Mouse (Mus musculus) liver, embryonic 16.5 days (tissue): ENCODE results near the gene Tifa. TPM values are rescaled to one million over a fixed set of nuclear protein-coding genes. Genes with fewer than 3 reads are reported as not detected.

Experiments used
- ATAC-seq: fragments of 200-750 bp; cut with Nextera tagmentation; 2 replicates; pipeline ENCODE4 v1.8.0; 2017; ENCODE audit warnings: low read depth, mild to moderate bottlenecking, moderate number of reproducible peaks, moderate library complexity
- H3K27ac ChIP-seq: fragments of 300-500 bp; sonication (generic); 2 replicates; pipeline ENCODE4 v1.5.1; 2014; ENCODE audit warnings: mild to moderate bottlenecking, low read length
- H3K27me3 ChIP-seq: fragments of 300-500 bp; sonication (generic); 2 replicates; pipeline ENCODE4 v1.6.1; 2014; ENCODE audit warnings: low read depth, low read length, mixed read lengths; ENCODE audit not compliant: control insufficient read depth, insufficient read depth
- H3K36me3 ChIP-seq: fragments of 300-500 bp; sonication (generic); 2 replicates; pipeline ENCODE4 v1.6.1; 2014; ENCODE audit warnings: mild to moderate bottlenecking; ENCODE audit not compliant: control insufficient read depth, insufficient read depth
- H3K4me1 ChIP-seq: fragments of 300-500 bp; sonication (generic); 2 replicates; pipeline ENCODE4 v1.6.1; 2014; ENCODE audit warnings: low read depth, low read length, mixed read lengths; ENCODE audit not compliant: control insufficient read depth
- H3K4me2 ChIP-seq: fragments of 300-500 bp; sonication (generic); 2 replicates; pipeline ENCODE4 v1.6.1; 2014; ENCODE audit warnings: low read depth, low read length, mixed read lengths
- H3K4me3 ChIP-seq: fragments of 300-500 bp; sonication (generic); 2 replicates; pipeline ENCODE4 v1.5.1; 2014; ENCODE audit warnings: low read depth, mild to moderate bottlenecking, low read length
- H3K9ac ChIP-seq: fragments of 300-500 bp; sonication (generic); 2 replicates; pipeline ENCODE4 v1.6.1; 2014; ENCODE audit warnings: low read depth, low read length
- H3K9me3 ChIP-seq: fragments of 300-500 bp; sonication (generic); replicated peaks from 2 replicates; pipeline ENCODE4 v1.6.1; 2016; ENCODE audit warnings: low read length; ENCODE audit not compliant: control insufficient read depth
- WGBS: fragments of 180-500 bp; shearing (Covaris S2); extraction: QIAGEN DNeasy Blood & Tissue Kit; methylation state at CpG from one replicate; pipeline ENCODE4 v1.1.7; 2014; ENCODE audit not compliant: insufficient replicate concordance; 5-methylcytosine and 5-hydroxymethylcytosine counted together
- polyA plus RNA-seq: library from polyadenylated mRNA; unstranded; fragments of >200 nt; fragmentation: Nextera tagmentation; extraction: Ambion mirVana; gene quantifications from 2 replicates; pipeline ENCODE4 v1.2.1, GENCODE M21; 2015

The Tifa gene
- polyA plus RNA-seq, 1 experiment from 2014 or later, result 14.6 TPM

GRCm38 (mm10) chr3:127791595-127792561 lies 2.3 kb downstream of the Tifa start:
- peak; percentile 88 for ATAC-seq
- H3K4me3 ChIP-seq, result peak overlapping the region; percentile 80
- H3K27me3 ChIP-seq, result no peaks in the 10 kb centered on the region
- H3K36me3 ChIP-seq, result peaks cover 13% of the 10 kb centered on the region
- 16% methylated on average over 4 of the region's 4 CpGs for WGBS
- peaks cover 17% of the 10 kb centered on the region for H3K4me1 ChIP-seq
- H3K9ac ChIP-seq, result peak overlapping the region; percentile 93
- H3K9me3 ChIP-seq, result no peaks in the 10 kb centered on the region; the same call in 1 of the 2 replicates
- peak overlapping the region; percentile 91 for H3K4me2 ChIP-seq
- peak overlapping the region; percentile 92 for H3K27ac ChIP-seq

GRCm38 (mm10) chr3:127793022-127793421 lies 3.4 kb downstream of the Tifa start:
- peaks cover 17% of the 10 kb centered on the region for H3K4me1 ChIP-seq
- no peak overlapping the region; the same call in 1 of the 2 replicates for H3K4me3 ChIP-seq
- no peak for ATAC-seq
- H3K9me3 ChIP-seq, result no peaks in the 10 kb centered on the region; the same call in 1 of the 2 replicates
- peak overlapping the region; percentile 92; the same call in 1 of the 2 replicates for H3K27ac ChIP-seq
- WGBS, result 75% methylated on average over 7 of the region's 7 CpGs
- peaks cover 18% of the 10 kb centered on the region for H3K36me3 ChIP-seq
- H3K4me2 ChIP-seq, result peak overlapping the region; percentile 91; the same call in 1 of the 2 replicates
- H3K9ac ChIP-seq, result no peak overlapping the region
- no peaks in the 10 kb centered on the region for H3K27me3 ChIP-seq

DNA sequence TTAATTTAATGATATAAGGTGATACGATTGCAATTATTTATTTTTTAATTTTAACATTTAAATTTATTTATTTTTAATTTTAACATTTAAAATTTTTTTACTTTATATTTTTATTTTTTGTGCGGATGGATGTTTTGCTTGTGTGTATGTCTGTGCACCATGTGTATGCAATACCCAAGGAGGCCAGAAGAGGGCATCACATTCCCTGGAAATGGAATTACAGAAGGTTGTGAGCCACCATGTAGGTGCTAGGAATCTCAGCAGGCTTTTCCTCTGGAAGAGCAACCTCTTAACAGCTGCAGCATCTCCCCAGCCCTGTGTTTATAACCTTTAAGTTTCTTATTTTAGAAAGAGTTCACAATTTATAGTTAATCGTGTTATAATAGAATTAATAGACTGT lies 6.2 kb downstream of the Tifa start:
- WGBS, result 94% methylated on average over 3 of the region's 3 CpGs
- Histone ChIP-seq H3K27me3 (no peaks in the 10 kb centered on the region), H3K9ac (no peak overlapping the region), H3K4me3 (no peak overlapping the region), H3K36me3 (peaks cover 18% of the 10 kb centered on the region), H3K27ac (no peak overlapping the region), H3K9me3 (no peaks in the 10 kb centered on the region; the same call in 1 of the 2 replicates), H3K4me2 (no peak overlapping the region), H3K4me1 (peaks cover 9% of the 10 kb centered on the region)
- no peak for ATAC-seq

DNA sequence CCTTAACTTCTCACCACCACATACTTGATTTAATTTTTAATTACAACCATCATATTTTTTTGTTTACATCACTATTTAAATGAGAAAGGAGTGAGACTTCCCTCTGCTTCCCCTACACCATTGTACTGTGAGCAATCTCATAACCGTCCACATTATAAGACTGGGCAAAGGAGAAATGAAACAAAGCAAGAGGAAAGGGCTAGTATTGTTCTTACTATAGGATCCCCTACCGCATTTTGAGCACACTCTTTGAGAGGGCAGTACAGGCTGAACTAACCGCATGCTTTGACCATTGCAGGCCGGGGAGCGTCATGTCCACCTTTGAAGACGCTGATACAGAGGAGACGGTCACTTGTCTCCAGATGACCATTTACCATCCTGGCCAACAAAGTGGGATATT lies 6.7 kb downstream of the Tifa start:
- no peak for ATAC-seq
- no peak overlapping the region for H3K9ac ChIP-seq
- H3K9me3 ChIP-seq, result no peaks in the 10 kb centered on the region; the same call in 1 of the 2 replicates
- WGBS, result 94% methylated on average over 7 of the region's 7 CpGs
- peaks cover 18% of the 10 kb centered on the region for H3K36me3 ChIP-seq
- peaks cover 9% of the 10 kb centered on the region for H3K4me1 ChIP-seq
- no peak overlapping the region for H3K4me2 ChIP-seq
- H3K27me3 ChIP-seq, result no peaks in the 10 kb centered on the region
- H3K4me3 ChIP-seq, result no peak overlapping the region
- H3K27ac ChIP-seq, result no peak overlapping the region

DNA sequence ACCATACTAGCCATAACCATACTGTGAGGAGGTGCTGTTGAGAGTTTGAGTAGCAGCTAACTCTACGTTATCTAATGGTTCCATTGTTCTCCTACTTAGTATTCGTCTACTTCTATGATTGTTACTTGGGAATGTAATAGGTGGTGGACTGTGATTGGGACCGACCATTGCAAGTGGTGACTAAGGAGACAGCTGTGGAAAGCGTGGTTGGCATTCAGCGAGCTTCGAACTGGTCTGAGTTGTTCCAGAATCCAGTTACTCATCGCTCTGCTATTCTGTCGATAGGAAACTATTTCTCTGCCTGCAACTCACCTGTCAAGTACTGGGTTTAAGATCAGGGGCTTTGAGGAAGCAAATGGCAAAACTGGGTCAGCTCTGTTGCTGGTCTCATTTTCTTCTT lies 11.6 kb downstream of the Tifa start:
- H3K27me3 ChIP-seq, result no peaks in the 10 kb centered on the region
- no peaks in the 10 kb centered on the region for H3K9me3 ChIP-seq
- no peak overlapping the region for H3K4me3 ChIP-seq
- ATAC-seq, result no peak
- 82% methylated on average over 8 of the region's 8 CpGs for WGBS
- H3K36me3 ChIP-seq, result peaks cover 12% of the 10 kb centered on the region
- H3K27ac ChIP-seq, result no peak overlapping the region
- H3K4me1 ChIP-seq, result peaks cover 6% of the 10 kb centered on the region
- H3K9ac ChIP-seq, result no peak overlapping the region
- no peak overlapping the region for H3K4me2 ChIP-seq

GRCm38 (mm10) chr3:127802814-127803213 lies 13.2 kb downstream of the Tifa start:
- Histone ChIP-seq H3K4me2 (no peak overlapping the region), H3K27ac (no peak overlapping the region), H3K4me1 (peaks cover 6% of the 10 kb centered on the region), H3K4me3 (no peak overlapping the region), H3K27me3 (no peaks in the 10 kb centered on the region), H3K9me3 (no peaks in the 10 kb centered on the region), H3K36me3 (peaks cover 9% of the 10 kb centered on the region), H3K9ac (no peak overlapping the region)
- no peak for ATAC-seq
- 50% methylated on average over 8 of the region's 8 CpGs for WGBS

DNA sequence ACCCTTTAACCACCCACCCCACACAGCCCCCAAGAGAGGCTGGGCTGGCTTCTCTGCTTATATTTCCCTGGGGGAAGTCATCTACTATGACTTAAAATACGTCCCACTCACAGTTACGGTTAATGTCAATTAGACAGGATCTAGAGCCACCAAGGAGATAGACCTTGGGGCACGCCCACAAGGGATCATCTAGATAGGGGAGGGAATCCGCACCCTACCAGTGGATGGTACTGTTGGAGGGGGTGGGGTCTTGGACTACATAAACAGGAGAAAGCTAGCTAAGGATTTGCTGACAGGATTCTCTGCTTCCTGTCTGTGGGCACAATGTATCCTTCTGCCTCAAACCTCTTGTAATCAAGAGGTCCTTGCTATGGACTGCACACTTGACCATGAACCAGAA lies 14.8 kb downstream of the Tifa start:
- 30% methylated on average over 4 of the region's 4 CpGs for WGBS
- ATAC-seq, result peak; percentile 65
- peaks cover 19% of the 10 kb centered on the region for H3K36me3 ChIP-seq

GRCm38 (mm10) chr3:127805071-127805470 lies 15.5 kb downstream of the Tifa start:
- Histone ChIP-seq H3K27me3 (no peaks in the 10 kb centered on the region), H3K4me1 (peaks cover 6% of the 10 kb centered on the region), H3K27ac (no peak overlapping the region), H3K9ac (no peak overlapping the region), H3K9me3 (no peaks in the 10 kb centered on the region), H3K4me3 (no peak overlapping the region), H3K36me3 (peaks cover 20% of the 10 kb centered on the region), H3K4me2 (no peak overlapping the region)
- ATAC-seq, result no peak
- 86% methylated on average over 12 of the region's 12 CpGs for WGBS

More for the DNA sequence above, 14.8 kb downstream of the Tifa start:
- H3K27ac ChIP-seq, result no peak overlapping the region
- no peaks in the 10 kb centered on the region for H3K9me3 ChIP-seq
- H3K27me3 ChIP-seq, result no peaks in the 10 kb centered on the region
- H3K4me1 ChIP-seq, result peaks cover 6% of the 10 kb centered on the region
- no peak overlapping the region for H3K9ac ChIP-seq
- no peak overlapping the region for H3K4me2 ChIP-seq
- no peak overlapping the region for H3K4me3 ChIP-seq

GRCm38 (mm10) chr3:127805991-127806390 lies 16.4 kb downstream of the Tifa start:
- no peak for ATAC-seq
- Histone ChIP-seq H3K36me3 (peaks cover 20% of the 10 kb centered on the region), H3K4me3 (no peak overlapping the region), H3K9ac (no peak overlapping the region), H3K27ac (no peak overlapping the region), H3K9me3 (no peaks in the 10 kb centered on the region), H3K4me2 (no peak overlapping the region), H3K27me3 (no peaks in the 10 kb centered on the region), H3K4me1 (peaks cover 6% of the 10 kb centered on the region)
- WGBS, result 86% methylated on average over 6 of the region's 6 CpGs
